Mouse (Mus musculus): ENCODE measurements around the gene Usp29. TPM values are rescaled to one million over a fixed set of nuclear protein-coding genes. Genes with fewer than 3 reads are reported as not detected.

Usp29 gene
- total and polyA plus RNA-seq, 3 experiments: not detected

DNA sequence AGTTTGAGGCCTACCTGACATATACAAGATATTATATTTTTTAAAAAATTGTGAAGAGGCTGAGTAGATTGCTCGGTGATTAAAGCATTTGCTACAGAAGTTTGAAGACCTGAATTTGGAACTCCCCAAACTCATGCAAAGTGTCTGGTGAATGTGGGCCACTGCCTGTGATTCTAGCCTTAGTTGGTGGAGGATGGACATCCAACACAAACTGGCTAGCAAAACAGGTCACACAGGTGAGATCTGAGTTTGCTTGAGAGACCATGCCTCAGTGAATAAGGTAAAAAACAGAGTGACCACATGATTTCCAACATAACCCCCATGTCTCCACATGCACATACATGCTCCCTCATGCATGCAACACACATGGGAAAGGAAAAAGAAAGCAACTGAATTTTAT, 156.5 kb downstream of the Usp29 start:
- Histone ChIP-seq H3K4me2 (ENCODE audit: insufficient read depth, low read depth, poor library complexity, severe bottlenecking) (no peak overlapping the region), H3K27me3 (replicated peaks) (no peaks in the 10 kb centered on the region), H3K36me3 (replicated peaks in 1 of 2; ENCODE audit: control insufficient read depth in 1 of 2, insufficient read depth in 1 of 2, low read length in 1 of 2) (no peaks in the 10 kb centered on the region), H3K9me3 (replicated peaks; ENCODE audit: low read length) (peaks cover 43% of the 10 kb centered on the region), H3K4me1 (ENCODE audit: control insufficient read depth in 1 of 2, insufficient read depth in 2 of 2) (no peaks in the 10 kb centered on the region), H3K27ac (ENCODE audit: insufficient read depth, low read depth) (no peak overlapping the region), H3K4me3 (replicated peaks in 1 of 3; ENCODE audit: low read depth in 2 of 3, low read length in 2 of 3, poor library complexity in 1 of 3) (no peak overlapping the region), H3K9ac (ENCODE audit: insufficient read depth, low read depth) (no peak overlapping the region), H3K79me2 (replicated peaks; ENCODE audit: control insufficient read depth, extremely low read depth, insufficient read depth, poor library complexity, severe bottlenecking) (no peaks in the 10 kb centered on the region)
- no peak for DNase-seq (ENCODE audit: extremely low read depth)
- dilution Hi-C loops (cut with MboI; ENCODE audit: extremely low pct_ligation_motif_present, extremely low pct_unique_long_range_greater_than_20kb, low sequenced_read_pairs): no loop called here
- no peak for TF ChIP-seq BHLHE40 (IDR thresholded peaks at IDR 0.05; ENCODE audit: low read depth, low read length)
- no peak for TF ChIP-seq ETS1 (conservative IDR thresholded peaks at IDR 0.05; ENCODE audit: low read depth, low read length)
- no peak for TF ChIP-seq USF2 (conservative IDR thresholded peaks at IDR 0.05; ENCODE audit: low read depth, low read length)
- no peak for TF ChIP-seq POLR2AphosphoS2 (IDR thresholded peaks at IDR 0.05; ENCODE audit: low read depth, low read length)
- TF ChIP-seq SMC3 (IDR thresholded peaks at IDR 0.05; ENCODE audit: low read depth, low read length): no peak
- no peak for TF ChIP-seq USF1 (IDR thresholded peaks at IDR 0.05; ENCODE audit: low read depth, low read length)
- in situ Hi-C loops (cut with MboI; ENCODE audit: low pct_ligation_motif_present, low pct_unique_long_range_greater_than_20kb, low sequenced_read_pairs): no loop called here

DNA sequence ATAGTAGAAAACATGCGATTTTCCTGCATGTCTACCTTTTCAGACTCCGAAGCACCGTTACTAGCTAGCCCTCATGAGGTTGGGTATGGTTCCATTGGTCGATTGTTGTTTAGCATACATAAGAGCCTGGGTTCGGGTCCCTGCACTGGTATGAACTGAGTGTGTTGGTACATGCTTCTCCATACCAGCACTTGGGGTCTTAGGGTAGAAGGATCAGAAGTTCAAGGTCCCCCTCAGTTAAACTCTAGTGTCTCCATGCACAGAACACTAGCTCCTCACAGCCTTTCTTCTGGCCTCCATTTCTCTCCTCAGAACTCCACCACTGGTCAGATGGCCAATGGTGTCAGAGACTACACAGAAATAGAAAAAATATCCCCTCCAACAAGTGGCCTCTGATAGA, 159.5 kb downstream of the Usp29 start:
- Histone ChIP-seq H3K27me3 (replicated peaks) (no peaks in the 10 kb centered on the region), H3K4me1 (ENCODE audit: control insufficient read depth in 1 of 2, insufficient read depth in 2 of 2) (no peaks in the 10 kb centered on the region), H3K79me2 (replicated peaks; ENCODE audit: control insufficient read depth, extremely low read depth, insufficient read depth, poor library complexity, severe bottlenecking) (no peaks in the 10 kb centered on the region), H3K4me2 (ENCODE audit: insufficient read depth, low read depth, poor library complexity, severe bottlenecking) (no peak overlapping the region), H3K27ac (ENCODE audit: insufficient read depth, low read depth) (no peak overlapping the region), H3K36me3 (replicated peaks in 1 of 2; ENCODE audit: control insufficient read depth in 1 of 2, insufficient read depth in 1 of 2, low read length in 1 of 2) (no peaks in the 10 kb centered on the region), H3K9ac (ENCODE audit: insufficient read depth, low read depth) (no peak overlapping the region), H3K9me3 (replicated peaks; ENCODE audit: low read length) (peaks cover 43% of the 10 kb centered on the region), H3K4me3 (replicated peaks in 1 of 3; ENCODE audit: low read depth in 2 of 3, low read length in 2 of 3, poor library complexity in 1 of 3) (no peak overlapping the region)
- dilution Hi-C loops (cut with MboI; ENCODE audit: extremely low pct_ligation_motif_present, extremely low pct_unique_long_range_greater_than_20kb, low sequenced_read_pairs): no loop called here
- in situ Hi-C loops (cut with MboI; ENCODE audit: low pct_ligation_motif_present, low pct_unique_long_range_greater_than_20kb, low sequenced_read_pairs): no loop called here
- no peak for DNase-seq (ENCODE audit: extremely low read depth)
- TF ChIP-seq UBTF (IDR thresholded peaks at IDR 0.05; ENCODE audit: low read depth, low read length) (no peak), JUN (IDR thresholded peaks at IDR 0.05; ENCODE audit: insufficient read depth, low read depth, low read length) (no peak), TCF12 (IDR thresholded peaks at IDR 0.05; ENCODE audit: low read depth, low read length) (no peak), SMC3 (IDR thresholded peaks at IDR 0.05; ENCODE audit: low read depth, low read length) (no peak), ZMIZ1 (IDR thresholded peaks at IDR 0.05; ENCODE audit: low read depth, low read length) (no peak), ETS1 (conservative IDR thresholded peaks at IDR 0.05; ENCODE audit: low read depth, low read length) (no peak), RAD21 (IDR thresholded peaks at IDR 0.05; ENCODE audit: low read depth, low read length) (no peak)

DNA sequence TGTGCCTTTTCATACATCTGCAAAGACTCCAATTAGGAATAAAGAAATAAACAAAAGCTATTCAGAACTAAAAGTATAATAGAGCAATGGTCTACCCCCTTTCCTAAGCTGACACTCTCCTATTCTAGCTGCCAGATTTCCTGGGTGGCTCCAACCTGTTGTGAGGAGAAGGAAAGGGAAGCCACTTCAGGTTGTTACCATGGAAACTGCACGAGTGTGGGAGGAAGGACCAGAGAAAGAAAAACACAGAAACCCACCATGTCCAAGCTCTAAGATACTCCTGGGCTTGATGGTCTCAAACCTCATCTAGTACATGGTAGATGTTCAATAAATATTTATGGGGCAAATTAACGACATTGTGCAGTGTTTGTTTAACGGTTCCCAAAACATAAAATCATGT, 160.8 kb downstream of the Usp29 start:
- Histone ChIP-seq H3K4me1 (ENCODE audit: control insufficient read depth in 1 of 2, insufficient read depth in 2 of 2) (no peaks in the 10 kb centered on the region), H3K27me3 (replicated peaks) (no peaks in the 10 kb centered on the region), H3K36me3 (replicated peaks in 1 of 2; ENCODE audit: control insufficient read depth in 1 of 2, insufficient read depth in 1 of 2, low read length in 1 of 2) (no peaks in the 10 kb centered on the region), H3K4me3 (replicated peaks in 1 of 3; ENCODE audit: low read depth in 2 of 3, low read length in 2 of 3, poor library complexity in 1 of 3) (no peak overlapping the region), H3K79me2 (replicated peaks; ENCODE audit: control insufficient read depth, extremely low read depth, insufficient read depth, poor library complexity, severe bottlenecking) (no peaks in the 10 kb centered on the region), H3K4me2 (ENCODE audit: insufficient read depth, low read depth, poor library complexity, severe bottlenecking) (no peak overlapping the region), H3K9me3 (replicated peaks; ENCODE audit: low read length) (peaks cover 34% of the 10 kb centered on the region), H3K9ac (ENCODE audit: insufficient read depth, low read depth) (no peak overlapping the region), H3K27ac (ENCODE audit: insufficient read depth, low read depth) (no peak overlapping the region)
- no peak for DNase-seq (ENCODE audit: extremely low read depth)
- TF ChIP-seq BHLHE40 (IDR thresholded peaks at IDR 0.05; ENCODE audit: low read depth, low read length): no peak
- no peak for TF ChIP-seq MAFK (IDR thresholded peaks at IDR 0.05; ENCODE audit: insufficient replicate concordance, low read length)
- TF ChIP-seq ZMIZ1 (IDR thresholded peaks at IDR 0.05; ENCODE audit: low read depth, low read length): no peak
- no peak for TF ChIP-seq ZC3H11A (IDR thresholded peaks at IDR 0.05; ENCODE audit: low read depth, low read length)
- TF ChIP-seq TCF12 (IDR thresholded peaks at IDR 0.05; ENCODE audit: low read depth, low read length): no peak
- TF ChIP-seq POLR2AphosphoS2 (IDR thresholded peaks at IDR 0.05; ENCODE audit: low read depth, low read length): no peak
- TF ChIP-seq ZKSCAN1 (IDR thresholded peaks at IDR 0.05; ENCODE audit: borderline replicate concordance, low read depth, low read length): no peak
- TF ChIP-seq MYC (IDR thresholded peaks at IDR 0.05; ENCODE audit: low read depth, low read length): no peak
- TF ChIP-seq NELFE (IDR thresholded peaks at IDR 0.05; ENCODE audit: low read depth, low read length): no peak
- TF ChIP-seq CTCF (conservative IDR thresholded peaks at IDR 0.05 in 1 of 2, IDR thresholded peaks at IDR 0.05 in 1 of 2; ENCODE audit: low read depth in 2 of 2, low read length in 2 of 2): no peak
- no peak for TF ChIP-seq IRF4 (IDR thresholded peaks at IDR 0.05; ENCODE audit: low read depth, low read length)
- no peak for TF ChIP-seq PAX5 (IDR thresholded peaks at IDR 0.05; ENCODE audit: low read length)
- no peak for TF ChIP-seq CHD1 (IDR thresholded peaks at IDR 0.05; ENCODE audit: low read depth, low read length)
- TF ChIP-seq POLR2A (IDR thresholded peaks at IDR 0.05; ENCODE audit: low read depth, low read length): no peak
- TF ChIP-seq HCFC1 (IDR thresholded peaks at IDR 0.05; ENCODE audit: low read depth, low read length): no peak
- no peak for TF ChIP-seq ETS1 (conservative IDR thresholded peaks at IDR 0.05; ENCODE audit: low read depth, low read length)
- TF ChIP-seq CHD2 (IDR thresholded peaks at IDR 0.05; ENCODE audit: low read length): no peak
- no peak for TF ChIP-seq ELF1 (IDR thresholded peaks at IDR 0.05; ENCODE audit: low read depth, low read length)
- in situ Hi-C loops (cut with MboI; ENCODE audit: low pct_ligation_motif_present, low pct_unique_long_range_greater_than_20kb, low sequenced_read_pairs) (no loop called here), dilution Hi-C loops (cut with MboI; ENCODE audit: extremely low pct_ligation_motif_present, extremely low pct_unique_long_range_greater_than_20kb, low sequenced_read_pairs) (no loop called here)

All from CH12.LX (cell line).